Mouse (Mus musculus): ENCODE data around the gene Rubcn.

GRCm38 (mm10) chr16:32823487-32823886 lies 54.1 kb downstream of the Rubcn start:
- TF ChIP-seq POLR2A (IDR thresholded peaks at IDR 0.05; ENCODE audit: low read depth, low read length): no peak
- TF ChIP-seq CTCF (IDR thresholded peaks at IDR 0.05; ENCODE audit: extremely low read depth, insufficient read length, insufficient replicate concordance, low read depth, low read length): no peak
